Mouse (Mus musculus): ENCODE data around the gene Scarb2.

GRCm38 (mm10) chr5:92452876-92453275, 53.8 kb downstream of the Scarb2 start:
- no peak for TF ChIP-seq POLR2A (IDR thresholded peaks at IDR 0.05; ENCODE audit: low read depth, low read length)
- no peak for TF ChIP-seq CTCF (IDR thresholded peaks at IDR 0.05; ENCODE audit: extremely low read depth, insufficient read length, insufficient replicate concordance, low read depth, low read length)
